Mouse (Mus musculus) cerebellum, adult 11 months (tissue): ENCODE results near the gene Myo16.

ENCODE experiments used
- DNase-seq: peaks from one replicate; pipeline ENCODE4 v3.0.0; 2022

The Myo16 gene

GRCm38 (mm10) chr8:10562046-10562445 lies 408.3 kb downstream of the Myo16 start:
- DNase-seq: no peak

GRCm38 (mm10) chr8:10562636-10563035 lies 408.9 kb downstream of the Myo16 start:
- no peak for DNase-seq

GRCm38 (mm10) chr8:10565231-10566029 lies 411.7 kb downstream of the Myo16 start:
- DNase-seq: no peak

- DNase-seq: no peak
Observed at GRCm38 (mm10) chr8:10568448-10568847, 414.7 kb downstream of the Myo16 start.

GRCm38 (mm10) chr8:10574096-10574495 lies 420.4 kb downstream of the Myo16 start:
- peak; percentile 48 for DNase-seq

GRCm38 (mm10) chr8:10575244-10575643 lies 421.5 kb downstream of the Myo16 start:
- DNase-seq: no peak

GRCm38 (mm10) chr8:10586956-10587744 lies 433.4 kb downstream of the Myo16 start:
- no peak for DNase-seq

GRCm38 (mm10) chr8:10589422-10589933 lies 435.8 kb downstream of the Myo16 start:
- DNase-seq: no peak

- no peak for DNase-seq
Observed at GRCm38 (mm10) chr8:10592917-10593316, 439.2 kb downstream of the Myo16 start.

GRCm38 (mm10) chr8:10596353-10596752 lies 442.6 kb downstream of the Myo16 start:
- no peak for DNase-seq

GRCm38 (mm10) chr8:10597595-10597994 lies 443.9 kb downstream of the Myo16 start:
- DNase-seq: no peak

- DNase-seq: no peak
Observed at GRCm38 (mm10) chr8:10598889-10599288, 445.2 kb downstream of the Myo16 start.

- no peak for DNase-seq
Observed at GRCm38 (mm10) chr8:10606028-10606815, 452.5 kb downstream of the Myo16 start.

GRCm38 (mm10) chr8:10606816-10607209 lies 453.1 kb downstream of the Myo16 start:
- DNase-seq: no peak

GRCm38 (mm10) chr8:10611636-10612035 lies 457.9 kb downstream of the Myo16 start:
- no peak for DNase-seq

- no peak for DNase-seq
Observed at GRCm38 (mm10) chr8:10613371-10613770, 459.7 kb downstream of the Myo16 start.

- DNase-seq: no peak
Observed at GRCm38 (mm10) chr8:10619689-10620088, 466.0 kb downstream of the Myo16 start.

- no peak for DNase-seq
Observed at GRCm38 (mm10) chr8:10625262-10625661, 471.6 kb downstream of the Myo16 start.

- DNase-seq: no peak
Observed at GRCm38 (mm10) chr8:10628725-10629124, 475.0 kb downstream of the Myo16 start.

- DNase-seq: no peak
Observed at GRCm38 (mm10) chr8:10629862-10630261, 476.2 kb downstream of the Myo16 start.

- DNase-seq: no peak
Observed at GRCm38 (mm10) chr8:10631006-10631405, 477.3 kb downstream of the Myo16 start.

GRCm38 (mm10) chr8:10632603-10633002 lies 478.9 kb downstream of the Myo16 start:
- DNase-seq: no peak
